Mouse (Mus musculus) embryonic fibroblast, embryonic 13.5 days (primary cell): Measurements from ENCODE around the gene Fam207a.

ENCODE experiments used
- CTCF ChIP-seq: IDR thresholded peaks from 2 replicates; pipeline ENCODE4 v1.5.1; 2011; ENCODE audit warnings: mild to moderate bottlenecking, control low read depth, low read length, moderate library complexity, borderline replicate concordance; ENCODE audit not compliant: insufficient read depth
- POLR2A ChIP-seq: IDR thresholded peaks from 2 replicates; pipeline ENCODE4 v1.6.1; 2011; ENCODE audit warnings: low read depth, mild to moderate bottlenecking, control low read depth, low read length, moderate library complexity

GRCm38 (mm10) chr10:77539320-77539945, 23.8 kb upstream of the Fam207a start:
- TF ChIP-seq CTCF = no peak
- TF ChIP-seq POLR2A = no peak
